Mouse (Mus musculus): ENCODE measurements around the gene Sap30.

Sap30 gene

GRCm38 (mm10) chr8:57435768-57436436 is 51.8 kb downstream of the Sap30 start:
- peak; percentile 70 to 75 for DNase-seq

- no peak for DNase-seq
These were observed 54.9 kb downstream of the Sap30 start for GRCm38 (mm10) chr8:57432802-57433201.

Measured in cerebellum, adult 18-20 months (tissue).